Mouse (Mus musculus): ENCODE measurements at regions not wholly inside any gene's neighbourhood (a gene's known extent, or its start where the extent isn't known, plus 50 kb on each side); places are given as distances from the start of the nearest gene placed in this dataset.

GRCm38 (mm10) chr11:6902991-6903390 is 65.5 kb upstream of the Gm11983 start:
- WGBS: 76% methylated on average over 3 of the region's 3 CpGs
- Histone ChIP-seq H3K27ac (ENCODE audit: low read depth) (no peak overlapping the region), H3K9ac (ENCODE audit: low read length) (no peak overlapping the region), H3K4me3 (ENCODE audit: low read depth, low read length) (no peak overlapping the region), H3K27me3 (replicated peaks; ENCODE audit: control insufficient read depth, insufficient read depth, low read length) (no peaks in the 10 kb centered on the region), H3K9me3 (ENCODE audit: control insufficient read depth, low read length) (no peaks in the 10 kb centered on the region), H3K4me2 (ENCODE audit: low read length) (no peak overlapping the region), H3K4me1 (replicated peaks; ENCODE audit: control insufficient read depth, insufficient read depth, low read length) (peaks cover 3% of the 10 kb centered on the region; the same call in 1 of the 2 replicates), H3K36me3 (ENCODE audit: control insufficient read depth, insufficient read depth, low read length) (no peaks in the 10 kb centered on the region)
- no peak for DNase-seq (ENCODE audit: low spot score)
- no peak for ATAC-seq (replicated peaks; ENCODE audit: low FRiP score, low TSS enrichment, low read depth)

GRCm38 (mm10) chr11:6902271-6902670 is 64.8 kb upstream of the Gm11983 start:
- 73% methylated on average over 3 of the region's 3 CpGs for WGBS

GRCm38 (mm10) chr11:6900769-6901481 is 63.5 kb upstream of the Gm11983 start:
- ATAC-seq (replicated peaks; ENCODE audit: low FRiP score, low TSS enrichment, low read depth) (no peak), DNase-seq (ENCODE audit: low spot score) (no peak)
- 56% methylated on average over 11 of the region's 11 CpGs for WGBS
- no peaks in the 10 kb centered on the region for H3K36me3 ChIP-seq (ENCODE audit: control insufficient read depth, insufficient read depth, low read length)
- no peak overlapping the region for H3K4me2 ChIP-seq (ENCODE audit: low read length)
- H3K4me1 ChIP-seq (replicated peaks; ENCODE audit: control insufficient read depth, insufficient read depth, low read length): peaks cover 4% of the 10 kb centered on the region
- H3K27me3 ChIP-seq (replicated peaks; ENCODE audit: control insufficient read depth, insufficient read depth, low read length): no peaks in the 10 kb centered on the region
- no peaks in the 10 kb centered on the region for H3K9me3 ChIP-seq (ENCODE audit: control insufficient read depth, low read length)
- no peak overlapping the region for H3K27ac ChIP-seq (ENCODE audit: low read depth)
- H3K4me3 ChIP-seq (ENCODE audit: low read depth, low read length): no peak overlapping the region
- H3K9ac ChIP-seq (ENCODE audit: low read length): no peak overlapping the region

More at GRCm38 (mm10) chr11:6902271-6902670, 64.8 kb upstream of the Gm11983 start:
- H3K4me3 ChIP-seq (ENCODE audit: low read depth, low read length): no peak overlapping the region
- no peak overlapping the region for H3K9ac ChIP-seq (ENCODE audit: low read length)
- no peaks in the 10 kb centered on the region for H3K9me3 ChIP-seq (ENCODE audit: control insufficient read depth, low read length)
- H3K27me3 ChIP-seq (replicated peaks; ENCODE audit: control insufficient read depth, insufficient read depth, low read length): no peaks in the 10 kb centered on the region
- H3K27ac ChIP-seq (ENCODE audit: low read depth): no peak overlapping the region
- H3K4me1 ChIP-seq (replicated peaks; ENCODE audit: control insufficient read depth, insufficient read depth, low read length): peaks cover 3% of the 10 kb centered on the region; the same call in 1 of the 2 replicates
- no peak overlapping the region for H3K4me2 ChIP-seq (ENCODE audit: low read length)
- no peaks in the 10 kb centered on the region for H3K36me3 ChIP-seq (ENCODE audit: control insufficient read depth, insufficient read depth, low read length)
- ATAC-seq (replicated peaks; ENCODE audit: low FRiP score, low TSS enrichment, low read depth) (no peak), DNase-seq (ENCODE audit: low spot score) (no peak)

GRCm38 (mm10) chr11:6900357-6900756 is 62.9 kb upstream of the Gm11983 start:
- no peak overlapping the region for H3K4me2 ChIP-seq (ENCODE audit: low read length)
- no peak overlapping the region for H3K9ac ChIP-seq (ENCODE audit: low read length)
- no peaks in the 10 kb centered on the region for H3K9me3 ChIP-seq (ENCODE audit: control insufficient read depth, low read length)
- no peak for ATAC-seq (replicated peaks; ENCODE audit: low FRiP score, low TSS enrichment, low read depth)
- H3K4me3 ChIP-seq (ENCODE audit: low read depth, low read length): no peak overlapping the region
- no peaks in the 10 kb centered on the region for H3K36me3 ChIP-seq (ENCODE audit: control insufficient read depth, insufficient read depth, low read length)
- WGBS: 62% methylated on average over 12 of the region's 12 CpGs
- H3K4me1 ChIP-seq (replicated peaks; ENCODE audit: control insufficient read depth, insufficient read depth, low read length): peaks cover 10% of the 10 kb centered on the region
- DNase-seq (ENCODE audit: low spot score): no peak
- H3K27ac ChIP-seq (ENCODE audit: low read depth): no peak overlapping the region
- no peaks in the 10 kb centered on the region for H3K27me3 ChIP-seq (replicated peaks; ENCODE audit: control insufficient read depth, insufficient read depth, low read length)

GRCm38 (mm10) chr11:6899271-6900005 is 62.0 kb upstream of the Gm11983 start:
- no peaks in the 10 kb centered on the region for H3K9me3 ChIP-seq (ENCODE audit: control insufficient read depth, low read length)
- ATAC-seq (replicated peaks; ENCODE audit: low FRiP score, low TSS enrichment, low read depth) (no peak), DNase-seq (ENCODE audit: low spot score) (no peak)
- 59% methylated on average over 13 of the region's 13 CpGs for WGBS
- H3K27ac ChIP-seq (ENCODE audit: low read depth): no peak overlapping the region
- H3K4me3 ChIP-seq (ENCODE audit: low read depth, low read length): no peak overlapping the region
- H3K27me3 ChIP-seq (replicated peaks; ENCODE audit: control insufficient read depth, insufficient read depth, low read length): no peaks in the 10 kb centered on the region
- H3K9ac ChIP-seq (ENCODE audit: low read length): no peak overlapping the region
- peaks cover 12% of the 10 kb centered on the region for H3K4me1 ChIP-seq (replicated peaks; ENCODE audit: control insufficient read depth, insufficient read depth, low read length)
- H3K36me3 ChIP-seq (ENCODE audit: control insufficient read depth, insufficient read depth, low read length): no peaks in the 10 kb centered on the region
- H3K4me2 ChIP-seq (ENCODE audit: low read length): no peak overlapping the region

- H3K4me3 ChIP-seq (ENCODE audit: low read depth, low read length): no peak overlapping the region
- H3K4me1 ChIP-seq (replicated peaks; ENCODE audit: control insufficient read depth, insufficient read depth, low read length): peaks cover 12% of the 10 kb centered on the region
- no peak overlapping the region for H3K27ac ChIP-seq (ENCODE audit: low read depth)
- no peak overlapping the region for H3K9ac ChIP-seq (ENCODE audit: low read length)
- no peaks in the 10 kb centered on the region for H3K36me3 ChIP-seq (ENCODE audit: control insufficient read depth, insufficient read depth, low read length)
- ATAC-seq (replicated peaks; ENCODE audit: low FRiP score, low TSS enrichment, low read depth) (no peak), DNase-seq (ENCODE audit: low spot score) (no peak)
- H3K4me2 ChIP-seq (ENCODE audit: low read length): no peak overlapping the region
- H3K27me3 ChIP-seq (replicated peaks; ENCODE audit: control insufficient read depth, insufficient read depth, low read length): no peaks in the 10 kb centered on the region
- no peaks in the 10 kb centered on the region for H3K9me3 ChIP-seq (ENCODE audit: control insufficient read depth, low read length)
- WGBS: 79% methylated on average over 5 of the region's 5 CpGs
Measured at GRCm38 (mm10) chr11:6898357-6899097, 61.1 kb upstream of the Gm11983 start.

- H3K9me3 ChIP-seq (ENCODE audit: control insufficient read depth, low read length): no peaks in the 10 kb centered on the region
- H3K27me3 ChIP-seq (replicated peaks; ENCODE audit: control insufficient read depth, insufficient read depth, low read length): no peaks in the 10 kb centered on the region
- no peak overlapping the region for H3K4me2 ChIP-seq (ENCODE audit: low read length)
- no peak overlapping the region for H3K4me3 ChIP-seq (ENCODE audit: low read depth, low read length)
- no peak overlapping the region for H3K9ac ChIP-seq (ENCODE audit: low read length)
- WGBS: 45% methylated on average over 8 of the region's 8 CpGs
- peaks cover 8% of the 10 kb centered on the region; the same call in 1 of the 2 replicates for H3K4me1 ChIP-seq (replicated peaks; ENCODE audit: control insufficient read depth, insufficient read depth, low read length)
- DNase-seq (ENCODE audit: low spot score): peak; percentile 60
- no peak for ATAC-seq (replicated peaks; ENCODE audit: low FRiP score, low TSS enrichment, low read depth)
- peak overlapping the region; percentile 33; the same call in 1 of the 2 replicates for H3K27ac ChIP-seq (ENCODE audit: low read depth)
- H3K36me3 ChIP-seq (ENCODE audit: control insufficient read depth, insufficient read depth, low read length): no peaks in the 10 kb centered on the region
Measured at GRCm38 (mm10) chr11:6895786-6896093, 58.3 kb upstream of the Gm11983 start.

- no peaks in the 10 kb centered on the region for H3K9me3 ChIP-seq (ENCODE audit: control insufficient read depth, low read length)
- WGBS: 33% methylated on average over 7 of the region's 7 CpGs
- no peak overlapping the region for H3K9ac ChIP-seq (ENCODE audit: low read length)
- H3K4me1 ChIP-seq (replicated peaks; ENCODE audit: control insufficient read depth, insufficient read depth, low read length): peaks cover 8% of the 10 kb centered on the region; the same call in 1 of the 2 replicates
- no peaks in the 10 kb centered on the region for H3K36me3 ChIP-seq (ENCODE audit: control insufficient read depth, insufficient read depth, low read length)
- H3K4me2 ChIP-seq (ENCODE audit: low read length): 0 out of 2 replicates have a peak overlapping the region, but pooled peaks have one; percentile 11
- DNase-seq (ENCODE audit: low spot score) (no peak), ATAC-seq (replicated peaks; ENCODE audit: low FRiP score, low TSS enrichment, low read depth) (peak; percentile 82)
- no peak overlapping the region for H3K4me3 ChIP-seq (ENCODE audit: low read depth, low read length)
- no peaks in the 10 kb centered on the region for H3K27me3 ChIP-seq (replicated peaks; ENCODE audit: control insufficient read depth, insufficient read depth, low read length)
- H3K27ac ChIP-seq (ENCODE audit: low read depth): peak overlapping the region; percentile 33; the same call in 1 of the 2 replicates
Measured at GRCm38 (mm10) chr11:6894911-6895785, 57.7 kb upstream of the Gm11983 start.
